Mouse (Mus musculus) heart, postnatal 0 days (tissue): ENCODE measurements around the gene Hist1h2ad. TPM values are rescaled to one million over a fixed set of nuclear protein-coding genes. Genes with fewer than 3 reads are reported as not detected.
"Not testable (repeated sequence)": the region's sequence is repeated elsewhere in the genome, so short reads cannot be mapped to it uniquely, and the experiment has no call there.

ENCODE experiments used
- ATAC-seq: fragments of 200-750 bp; cut with Nextera tagmentation; 2 replicates; pipeline ENCODE4 v1.8.0; 2017; ENCODE audit warnings: low read depth, moderate number of reproducible peaks, moderate library complexity; ENCODE audit not compliant: insufficient read depth
- DNase-seq: peaks from one replicate; pipeline ENCODE4 v3.0.0-alpha.2; 2016; ENCODE audit warnings: low spot score
- H3K27ac ChIP-seq: fragments of 300-500 bp; sonication (generic); 2 replicates; pipeline ENCODE4 v1.5.1; 2014; ENCODE audit warnings: low read depth, mild to moderate bottlenecking
- H3K27me3 ChIP-seq: fragments of 300-500 bp; sonication (generic); 2 replicates; pipeline ENCODE4 v1.6.1; 2014; ENCODE audit warnings: low read length, mixed read lengths; ENCODE audit not compliant: control insufficient read depth, insufficient read depth
- H3K36me3 ChIP-seq: fragments of 300-500 bp; sonication (generic); replicated peaks from 2 replicates; pipeline ENCODE4 v1.6.1; 2014; ENCODE audit warnings: low read length, mixed read lengths; ENCODE audit not compliant: control insufficient read depth, insufficient read depth
- H3K4me1 ChIP-seq: fragments of 300-500 bp; sonication (generic); 2 replicates; pipeline ENCODE4 v1.6.1; 2014; ENCODE audit warnings: antibody characterized with exemption; ENCODE audit not compliant: control insufficient read depth, insufficient read depth
- H3K4me2 ChIP-seq: fragments of 300-500 bp; sonication (generic); 2 replicates; pipeline ENCODE4 v1.6.1; 2014; ENCODE audit warnings: low read depth, mild to moderate bottlenecking, low read length, moderate library complexity
- H3K4me3 ChIP-seq: fragments of 300-500 bp; sonication (generic); 2 replicates; pipeline ENCODE4 v1.5.1; 2014; ENCODE audit warnings: low read depth, low read length
- H3K9ac ChIP-seq: fragments of 300-500 bp; sonication (generic); replicated peaks from 2 replicates; pipeline ENCODE4 v1.6.1; 2014; ENCODE audit warnings: low read depth, low read length, mixed read lengths
- H3K9me3 ChIP-seq: fragments of 300-500 bp; sonication (generic); replicated peaks from 2 replicates; pipeline ENCODE4 v1.6.1; 2016; ENCODE audit warnings: low read length; ENCODE audit not compliant: control insufficient read depth
- CTCF ChIP-seq: IDR thresholded peaks from 2 replicates; pipeline ENCODE4 v1.5.1; 2016; ENCODE audit warnings: antibody characterized with exemption, control low read depth, low read depth
- EP300 ChIP-seq: IDR thresholded peaks from 2 replicates; pipeline ENCODE4 v1.6.1; 2016; ENCODE audit warnings: antibody characterized with exemption, low read depth
- WGBS: fragments of 180-500 bp; shearing (Covaris S2); extraction: QIAGEN DNeasy Blood & Tissue Kit; methylation state at CpG from one replicate; pipeline ENCODE4 v1.1.7; 2014; 5-methylcytosine and 5-hydroxymethylcytosine counted together
- polyA plus RNA-seq: library from polyadenylated mRNA; unstranded; fragments of >200 nt; fragmentation: Nextera tagmentation; extraction: Ambion mirVana; gene quantifications from 2 replicates; pipeline ENCODE4 v1.2.1, GENCODE M21; 2015
- total RNA-seq: library from RNA; depleted of rRNA; stranded (reverse); fragments of >200 nt; gene quantifications from 2 replicates; pipeline ENCODE4 v1.2.3, GENCODE M21; 2014; ENCODE audit warnings: low replicate concordance

Hist1h2ad gene
- total and polyA plus RNA-seq, 2 experiments from 2014 or later: 0.27 to 568 TPM

DNA sequence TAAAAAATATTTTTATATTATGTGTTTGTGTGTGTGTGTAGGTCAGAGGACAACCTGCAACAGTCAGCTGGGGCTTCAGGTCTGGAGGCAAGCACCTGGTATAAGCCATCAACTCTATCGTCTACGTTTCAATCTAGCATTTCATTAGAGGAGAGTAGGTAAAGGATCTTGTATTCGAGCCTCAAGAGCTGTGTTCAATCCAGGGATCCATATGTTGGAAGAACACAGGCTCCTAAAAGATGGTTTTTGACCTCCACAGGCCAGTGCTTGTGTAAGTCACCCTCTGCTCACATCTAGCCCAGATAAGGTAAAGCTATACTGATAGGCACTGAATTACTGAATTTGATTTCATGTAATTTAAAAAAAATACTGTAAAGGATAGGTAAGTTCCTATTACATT is 17.3 kb upstream of the Hist1h2ad start:
- ATAC-seq: no peak
- Histone ChIP-seq H3K9ac (no peak overlapping the region), H3K36me3 (no peaks in the 10 kb centered on the region), H3K4me1 (0 out of 2 replicates have a peak, but pooled peaks cover 5% of the 10 kb centered on the region), H3K4me3 (no peak overlapping the region), H3K27ac (peak overlapping the region; percentile 57; the same call in 1 of the 2 replicates), H3K4me2 (no peak overlapping the region), H3K27me3 (no peaks in the 10 kb centered on the region), H3K9me3 (no peaks in the 10 kb centered on the region)
- TF ChIP-seq EP300: no peak
- no peak for TF ChIP-seq CTCF
- no peak for DNase-seq
- WGBS: 76% methylated on average over 3 of the region's 3 CpGs

DNA sequence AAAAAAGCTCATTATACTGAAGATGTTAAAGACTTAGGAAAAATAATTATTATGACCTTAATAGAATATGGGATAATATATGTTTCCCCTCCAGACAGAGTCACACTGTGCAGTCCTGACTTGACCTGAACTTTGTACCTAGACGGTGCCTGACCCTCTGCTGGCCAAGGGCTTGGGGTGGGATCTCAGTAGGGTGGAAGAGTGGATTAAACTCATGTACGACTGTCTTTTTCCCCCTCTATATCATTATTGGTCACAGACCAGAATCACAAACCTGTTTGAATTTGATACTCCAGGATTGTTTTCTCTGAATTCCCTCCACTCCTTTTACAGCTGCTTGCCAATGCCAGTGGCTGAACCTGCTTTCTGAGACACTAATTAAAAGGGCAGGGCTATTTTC is 13.5 kb upstream of the Hist1h2ad start:
- not testable (repeated sequence) for H3K4me2 ChIP-seq, H3K9ac ChIP-seq, H3K27ac ChIP-seq, DNase-seq, H3K4me1 ChIP-seq, ATAC-seq, H3K9me3 ChIP-seq, H3K27me3 ChIP-seq, H3K36me3 ChIP-seq, H3K4me3 ChIP-seq
- WGBS: 41% methylated on average over 2 of the region's 2 CpGs

DNA sequence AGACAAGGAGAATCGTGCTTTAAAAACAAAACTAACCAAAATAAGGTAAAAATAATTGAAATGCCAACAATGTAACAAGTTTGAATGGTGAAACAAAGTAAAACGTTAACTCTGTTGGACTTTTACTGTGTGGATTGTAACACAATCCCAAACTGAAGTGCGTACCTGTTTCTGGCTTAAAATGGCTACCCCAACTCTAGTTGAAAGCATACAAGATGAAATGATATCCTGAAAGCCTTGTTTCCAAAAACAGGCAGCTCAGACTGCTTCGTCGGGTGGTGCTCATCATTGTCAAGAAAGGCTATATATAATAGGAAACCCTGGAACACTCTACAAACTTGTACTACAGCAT is 12.7 kb upstream of the Hist1h2ad start:
- not testable (repeated sequence) for ATAC-seq, DNase-seq, H3K27me3 ChIP-seq, H3K9me3 ChIP-seq, H3K4me1 ChIP-seq, H3K36me3 ChIP-seq
- Histone ChIP-seq H3K4me2 (peak overlapping the region; percentile 74), H3K4me3 (peak overlapping the region; percentile 51), H3K9ac (peak overlapping the region; percentile 59; the same call in 1 of the 2 replicates), H3K27ac (peak overlapping the region; percentile 98)
- WGBS: 2% methylated on average over 2 of the region's 5 CpGs

DNA sequence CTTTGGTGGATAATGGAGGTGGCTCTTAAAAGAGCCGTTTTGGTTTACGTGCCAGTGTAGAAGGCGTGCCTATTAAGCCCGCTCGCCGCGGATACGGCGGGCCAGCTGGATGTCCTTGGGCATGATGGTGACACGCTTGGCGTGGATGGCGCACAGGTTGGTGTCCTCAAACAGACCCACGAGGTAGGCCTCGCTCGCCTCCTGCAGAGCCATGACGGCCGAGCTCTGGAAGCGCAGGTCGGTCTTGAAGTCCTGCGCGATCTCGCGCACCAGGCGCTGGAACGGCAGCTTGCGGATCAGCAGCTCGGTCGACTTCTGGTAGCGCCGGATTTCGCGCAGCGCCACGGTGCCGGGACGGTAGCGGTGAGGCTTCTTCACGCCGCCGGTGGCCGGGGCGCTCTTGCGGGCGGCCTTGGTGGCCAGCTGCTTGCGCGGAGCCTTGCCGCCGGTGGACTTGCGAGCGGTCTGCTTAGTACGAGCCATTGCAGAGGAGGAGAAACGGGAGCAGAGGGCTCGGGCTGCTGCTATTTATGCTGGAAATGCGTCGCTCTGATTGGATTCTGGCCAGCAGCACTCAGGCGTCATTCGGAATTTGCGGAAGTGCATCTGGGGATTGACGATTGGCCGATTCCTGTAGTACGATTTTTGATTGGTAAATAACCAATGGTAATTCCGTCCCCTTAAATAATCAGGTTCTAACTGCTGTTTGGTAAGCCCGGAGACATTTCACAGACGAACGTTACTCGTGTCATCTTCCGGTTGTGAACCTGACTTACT is 12.1 kb upstream of the Hist1h2ad start, which contains the start of gene Hist1h3e:
Gene Hist1h3e (minus strand): TSS at position 487 of the 777 bp plus-strand sequence.
- H3K36me3 ChIP-seq, H3K27me3 ChIP-seq, H3K4me1 ChIP-seq, H3K9me3 ChIP-seq: not testable (repeated sequence)
- WGBS: under 1% methylated on average over 36 of the region's 67 CpGs
- Histone ChIP-seq H3K4me3 (peak within 1 kb of the TSS; percentile 51), H3K9ac (peak within 1 kb of the TSS; percentile 59), H3K27ac (peak within 1 kb of the TSS; percentile 98), H3K4me2 (peak within 1 kb of the TSS; percentile 74)
- DNase-seq (peak; percentile 98), ATAC-seq (peak; percentile 89)

DNA sequence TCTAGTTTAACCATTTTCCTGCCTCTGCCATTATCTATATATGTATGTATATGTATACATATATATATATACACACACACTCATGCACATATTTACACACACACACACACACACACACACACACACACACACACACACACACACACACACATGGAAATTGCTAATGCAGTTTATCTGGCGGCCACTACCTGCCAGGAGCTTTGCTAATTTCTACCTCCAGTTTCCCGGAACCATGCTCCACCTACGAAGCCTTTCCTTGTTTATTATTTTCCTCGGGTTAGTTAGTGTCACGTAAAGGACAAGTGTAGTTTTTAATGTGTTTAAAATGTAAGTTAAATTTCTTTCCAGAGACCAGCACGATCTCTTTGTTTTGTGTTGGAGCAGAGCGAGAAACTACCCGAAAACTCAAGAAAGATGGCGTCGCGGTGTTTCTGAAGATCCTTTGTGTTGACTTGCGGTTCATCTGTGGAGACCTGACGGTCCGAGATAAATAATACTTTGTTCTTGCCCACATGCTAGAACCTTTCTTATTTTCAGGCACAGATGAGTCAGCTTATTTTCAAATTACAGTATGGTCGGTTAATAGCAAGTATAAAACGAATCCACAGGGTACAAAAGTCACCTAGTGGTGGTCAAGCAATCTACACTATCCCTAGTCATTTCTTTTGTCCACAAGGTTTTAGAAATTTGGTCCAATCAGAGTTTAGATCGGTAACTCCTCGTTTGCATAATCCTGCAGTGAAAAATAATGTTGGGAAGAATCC is 11.3 kb upstream of the Hist1h2ad start:
- DNase-seq (peak; percentile 88), ATAC-seq (peak; percentile 54)
- H3K4me2 ChIP-seq: peak overlapping the region; percentile 74
- 5% methylated on average over 18 of the region's 18 CpGs for WGBS
- H3K4me1 ChIP-seq: no peaks in the 10 kb centered on the region
- H3K27ac ChIP-seq: peak overlapping the region; percentile 98
- peak overlapping the region; percentile 59 for H3K9ac ChIP-seq
- H3K27me3 ChIP-seq: no peaks in the 10 kb centered on the region
- TF ChIP-seq EP300 (no peak), CTCF (peak; percentile 44)
- no peaks in the 10 kb centered on the region for H3K9me3 ChIP-seq
- H3K4me3 ChIP-seq: peak overlapping the region; percentile 51
- no peaks in the 10 kb centered on the region for H3K36me3 ChIP-seq

DNA sequence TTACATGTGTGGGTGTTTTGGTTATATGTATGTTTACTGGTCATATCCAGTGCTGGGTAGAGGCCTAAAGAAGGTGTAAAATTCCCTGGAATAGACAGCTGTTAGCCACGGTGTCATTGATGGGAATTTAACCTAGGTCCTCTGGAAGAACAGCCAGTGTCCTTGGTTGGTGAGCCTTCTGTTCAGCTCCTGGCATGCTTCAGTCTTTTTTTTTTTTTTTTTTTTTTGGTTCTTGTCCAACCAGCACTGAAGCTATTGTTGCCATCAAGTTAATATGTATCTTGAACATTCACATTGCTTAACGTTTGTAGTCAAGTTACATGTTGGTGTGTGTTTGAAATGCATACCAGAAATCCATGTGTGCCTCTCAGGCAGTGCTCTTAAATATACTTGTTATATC is 9.7 kb upstream of the Hist1h2ad start:
- 86% methylated on average over 2 of the region's 2 CpGs for WGBS
- no peak overlapping the region for H3K4me2 ChIP-seq
- no peak for TF ChIP-seq EP300
- TF ChIP-seq CTCF: no peak
- no peaks in the 10 kb centered on the region for H3K4me1 ChIP-seq
- H3K4me3 ChIP-seq: no peak overlapping the region
- H3K27me3 ChIP-seq: no peaks in the 10 kb centered on the region
- no peaks in the 10 kb centered on the region for H3K36me3 ChIP-seq
- ATAC-seq (no peak), DNase-seq (no peak)
- H3K27ac ChIP-seq: no peak overlapping the region
- no peak overlapping the region for H3K9ac ChIP-seq
- H3K9me3 ChIP-seq: no peaks in the 10 kb centered on the region

DNA sequence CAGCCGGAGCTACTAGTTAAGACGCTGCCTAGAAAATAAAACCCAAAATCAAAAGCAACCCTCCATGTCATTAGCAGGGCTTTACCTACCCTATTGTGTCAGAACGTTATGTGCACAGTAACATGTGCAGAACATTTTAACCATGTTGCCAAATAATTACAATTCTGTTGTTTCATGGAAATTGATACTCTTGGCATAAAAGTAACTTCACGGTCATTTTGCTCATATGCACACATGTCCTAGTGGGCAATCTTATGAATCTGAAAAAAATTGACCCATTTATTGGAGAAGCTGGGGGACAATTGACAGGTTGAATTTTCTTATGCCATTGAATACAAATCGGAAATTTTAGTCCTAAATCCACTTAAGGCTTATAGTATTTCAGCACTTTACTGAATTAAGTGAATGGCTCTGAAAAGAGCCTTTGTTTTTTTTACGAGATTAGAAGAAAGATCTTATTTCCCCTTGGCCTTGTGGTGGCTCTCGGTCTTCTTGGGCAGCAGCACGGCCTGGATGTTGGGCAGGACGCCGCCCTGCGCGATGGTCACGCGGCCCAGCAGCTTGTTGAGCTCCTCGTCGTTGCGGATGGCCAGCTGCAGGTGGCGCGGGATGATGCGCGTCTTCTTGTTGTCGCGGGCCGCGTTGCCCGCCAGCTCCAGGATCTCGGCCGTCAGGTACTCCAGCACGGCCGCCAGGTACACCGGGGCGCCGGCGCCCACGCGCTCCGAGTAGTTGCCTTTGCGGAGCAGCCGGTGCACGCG is 3.7 kb upstream of the Hist1h2ad start:
- Histone ChIP-seq H3K4me2 (peak overlapping the region; percentile 62), H3K27ac (peak overlapping the region; percentile 97), H3K4me3 (peak overlapping the region; percentile 51), H3K4me1 (peaks cover 11% of the 10 kb centered on the region; the same call in 1 of the 2 replicates)
- ATAC-seq: peak; percentile 36; the same call in 1 of the 2 replicates
- 5% methylated on average over 21 of the region's 41 CpGs for WGBS
- H3K36me3 ChIP-seq, H3K9me3 ChIP-seq, DNase-seq, H3K9ac ChIP-seq, H3K27me3 ChIP-seq: not testable (repeated sequence)
